Mouse (Mus musculus) right cerebral cortex, postnatal 4 days (tissue): Measurements from ENCODE around the gene Unc80.
"Not testable (repeated sequence)": the region's sequence is repeated elsewhere in the genome, so short reads cannot be mapped to it uniquely, and the experiment has no call there.

Source experiments
- DNase-seq: peaks from one replicate; pipeline ENCODE4 v3.0.0-alpha.2; 2022

The Unc80 gene

DNA sequence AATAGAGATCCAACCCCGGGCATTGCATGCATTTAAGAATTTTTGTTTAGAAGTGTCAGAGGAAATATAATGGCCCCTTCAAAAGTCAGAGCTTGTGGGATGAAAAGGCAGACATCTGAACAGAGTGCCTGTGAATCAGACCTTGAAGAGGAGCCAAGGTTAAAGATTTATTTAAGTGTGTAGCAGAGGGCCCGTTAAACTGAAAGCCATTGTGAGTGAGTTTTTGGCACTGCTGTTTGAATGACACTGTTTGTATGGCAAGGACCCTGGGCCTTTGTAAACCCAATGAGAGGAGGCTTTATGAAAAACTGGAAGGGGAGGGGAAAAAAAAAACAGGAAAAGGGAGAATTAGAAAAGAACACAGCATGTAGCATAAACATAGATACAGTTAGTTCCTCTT lies 170.0 kb downstream of the Unc80 start:
- no peak for DNase-seq

DNA sequence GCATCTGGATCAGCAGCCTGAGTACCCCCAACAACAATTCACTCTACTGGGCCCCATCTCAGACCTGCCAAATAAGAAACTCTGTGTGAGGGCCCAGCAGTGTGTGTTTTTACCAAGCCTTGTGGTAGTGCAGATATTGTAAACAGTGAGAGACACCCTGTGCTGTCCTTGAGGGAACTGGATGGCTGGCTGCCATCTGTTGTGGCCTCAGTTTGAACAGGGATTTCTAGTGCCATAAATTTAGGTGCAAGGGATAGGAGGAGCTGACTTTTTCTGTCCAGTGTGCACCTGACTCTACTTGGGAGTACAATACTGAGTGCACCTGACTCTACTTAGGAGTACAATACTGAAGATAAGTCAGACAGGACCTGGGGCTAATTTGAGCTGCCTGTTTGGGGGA lies 178.7 kb downstream of the Unc80 start:
- DNase-seq = no peak

DNA sequence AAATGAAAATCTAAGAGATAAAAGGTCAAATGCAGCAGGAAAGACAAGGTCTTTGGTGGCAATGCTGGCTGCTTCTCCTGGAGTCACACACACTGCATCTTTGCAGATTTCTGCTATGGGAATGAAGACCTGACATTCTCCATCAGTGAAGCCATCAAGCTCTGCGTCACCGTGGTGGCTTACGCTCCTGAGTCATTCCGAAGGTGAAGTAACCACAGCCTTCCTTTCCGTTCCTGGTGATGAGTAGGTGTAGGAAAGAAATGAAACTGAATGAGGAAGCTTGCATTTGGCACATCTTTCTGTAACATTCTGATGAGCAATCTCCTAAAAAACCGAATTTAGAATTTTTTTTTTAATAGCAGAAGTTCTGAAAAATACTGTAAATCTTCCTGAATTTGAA lies 181.4 kb downstream of the Unc80 start:
- DNase-seq = no peak

DNA sequence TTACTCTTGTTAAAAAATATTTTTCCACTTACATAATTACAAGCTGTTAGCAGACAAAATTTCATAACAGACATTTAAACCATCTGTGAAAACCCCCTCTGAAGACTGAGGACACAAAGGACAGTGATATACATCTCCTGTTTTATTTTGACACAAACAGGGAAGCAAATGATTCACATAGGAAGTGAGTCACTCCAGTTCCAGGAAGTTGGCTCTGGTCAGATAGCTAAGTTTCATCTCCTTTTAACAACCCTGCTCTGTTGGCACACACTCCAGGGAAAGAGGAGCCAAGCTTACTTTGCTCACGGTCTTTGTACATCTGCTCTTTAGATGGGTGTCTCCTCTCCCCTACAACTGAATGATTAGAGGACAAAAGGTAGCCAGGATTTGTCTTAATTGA lies 181.8 kb downstream of the Unc80 start:
- DNase-seq = no peak

DNA sequence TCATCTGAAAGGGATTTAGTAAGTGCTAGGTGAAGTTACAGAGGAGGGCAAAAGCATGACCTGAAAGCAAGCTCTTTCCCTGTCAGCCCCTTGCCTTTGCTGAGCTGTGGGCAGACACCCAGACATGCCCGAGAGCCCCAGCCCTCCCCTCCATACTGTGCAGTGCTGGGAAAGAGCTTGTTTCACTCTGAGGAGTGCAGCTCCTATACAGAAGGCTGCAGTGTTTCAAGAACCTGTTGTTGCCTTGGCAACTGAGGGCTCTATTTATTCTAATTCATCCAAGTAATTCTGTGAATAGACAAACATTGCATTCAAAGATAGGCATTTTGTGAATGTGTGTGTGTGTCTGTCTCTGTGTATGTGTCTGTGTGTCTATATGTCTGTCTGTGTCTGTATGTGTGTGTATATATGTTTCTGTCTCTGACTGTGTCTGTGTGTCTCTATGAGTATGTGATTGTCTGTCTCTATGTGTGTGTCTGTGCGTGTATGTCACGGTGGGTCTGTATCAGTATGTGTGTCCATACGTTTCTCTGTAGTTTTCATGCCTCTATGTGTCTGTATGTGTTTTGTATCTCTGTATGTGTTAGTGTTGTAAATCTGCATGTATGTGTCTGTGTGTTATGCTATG lies 187.1 kb downstream of the Unc80 start:
- peak; percentile 43 for DNase-seq

DNA sequence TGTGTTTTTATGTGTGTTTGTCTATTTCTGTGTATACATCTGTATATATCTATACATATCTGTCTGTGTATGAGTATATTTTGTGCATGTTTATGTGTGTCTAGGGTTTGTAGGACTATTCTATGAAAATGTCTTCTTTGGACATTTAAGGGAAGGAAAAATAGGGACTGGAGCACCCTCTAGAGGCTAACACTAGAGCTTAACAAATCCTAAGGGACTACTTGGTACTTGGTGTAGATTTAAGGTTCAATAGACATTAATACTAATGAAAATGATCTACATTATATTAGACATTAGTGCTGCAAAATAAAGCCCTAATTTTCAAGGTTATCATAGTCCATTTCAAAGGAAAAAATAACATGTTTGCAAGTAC lies 187.6 kb downstream of the Unc80 start:
- no peak for DNase-seq

DNA sequence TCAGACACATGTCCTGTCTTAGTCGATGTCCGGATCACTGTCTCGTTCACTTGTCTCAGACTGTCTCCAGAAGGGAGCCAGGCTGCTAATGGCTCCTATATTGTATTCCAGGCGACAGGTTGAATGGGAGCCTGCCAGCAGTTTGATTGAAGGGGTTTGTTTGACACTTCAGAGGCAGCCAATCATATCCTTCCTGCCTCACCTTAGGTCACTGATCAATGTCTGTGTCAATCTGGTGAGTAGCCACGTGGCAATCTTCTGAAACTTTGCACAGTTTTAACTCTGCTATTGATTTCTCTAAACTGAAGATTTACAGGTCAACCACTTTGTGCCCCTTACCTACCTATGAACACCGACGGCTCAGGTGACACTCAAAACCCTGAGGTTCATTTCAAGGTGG lies 203.3 kb downstream of the Unc80 start:
- DNase-seq = no peak

DNA sequence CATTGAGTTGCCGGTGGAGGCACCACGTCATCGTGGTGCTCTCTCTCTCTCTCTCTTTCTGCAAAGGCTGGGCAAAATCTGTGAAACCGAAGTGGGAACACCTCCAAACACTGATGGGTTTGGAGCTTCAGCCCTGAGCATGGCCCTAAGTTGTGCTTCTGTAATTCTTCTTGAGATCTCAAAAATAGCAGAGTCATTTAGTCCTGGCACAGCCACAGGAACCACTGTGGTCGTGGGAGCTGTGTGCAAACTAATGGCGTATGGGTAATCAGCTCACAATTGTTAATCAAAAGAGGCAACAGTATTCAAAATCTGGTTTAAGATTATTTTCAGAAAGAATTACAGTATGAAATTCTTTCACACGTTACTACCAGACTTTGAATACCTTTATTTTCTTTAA lies 204.6 kb downstream of the Unc80 start:
- no peak for DNase-seq

DNA sequence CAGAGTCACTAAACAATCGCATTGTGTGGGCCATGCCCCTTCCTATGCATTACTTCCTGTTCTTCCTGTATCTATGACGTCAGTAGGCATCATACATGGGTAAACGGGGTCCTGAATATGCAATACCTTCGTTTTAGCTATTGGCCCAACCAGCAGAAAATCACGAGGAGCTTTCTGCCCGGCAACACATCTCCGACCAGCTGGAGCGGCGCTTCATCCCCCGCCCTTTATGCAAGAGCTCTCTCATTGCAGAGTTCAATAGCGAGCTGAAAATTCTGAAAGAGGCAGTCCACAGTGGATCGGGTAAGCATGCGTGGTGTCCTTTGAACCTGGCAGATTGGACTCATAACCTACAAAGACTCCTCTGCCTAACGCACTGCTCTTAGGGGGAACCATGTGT lies 209.8 kb downstream of the Unc80 start:
- no peak for DNase-seq

DNA sequence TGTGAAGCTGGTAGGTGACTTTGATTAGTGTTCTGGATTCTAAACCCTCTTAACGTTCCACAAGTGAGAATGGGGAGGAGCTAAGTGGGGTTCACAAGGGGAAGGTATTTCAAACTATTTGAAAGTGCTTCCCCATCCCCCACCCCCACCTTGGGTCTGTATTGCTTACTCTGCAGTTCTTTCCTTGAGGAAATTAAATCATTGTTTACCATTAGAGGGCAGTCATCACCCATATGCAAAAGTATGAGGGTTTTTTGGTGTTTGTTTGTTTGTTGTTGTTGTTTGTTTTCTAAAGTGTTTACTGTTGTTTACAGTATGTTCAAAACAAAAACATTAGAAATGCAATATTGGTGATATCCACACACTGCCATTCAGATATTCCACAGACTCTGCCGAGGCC lies 210.5 kb downstream of the Unc80 start:
- DNase-seq = no peak

DNA sequence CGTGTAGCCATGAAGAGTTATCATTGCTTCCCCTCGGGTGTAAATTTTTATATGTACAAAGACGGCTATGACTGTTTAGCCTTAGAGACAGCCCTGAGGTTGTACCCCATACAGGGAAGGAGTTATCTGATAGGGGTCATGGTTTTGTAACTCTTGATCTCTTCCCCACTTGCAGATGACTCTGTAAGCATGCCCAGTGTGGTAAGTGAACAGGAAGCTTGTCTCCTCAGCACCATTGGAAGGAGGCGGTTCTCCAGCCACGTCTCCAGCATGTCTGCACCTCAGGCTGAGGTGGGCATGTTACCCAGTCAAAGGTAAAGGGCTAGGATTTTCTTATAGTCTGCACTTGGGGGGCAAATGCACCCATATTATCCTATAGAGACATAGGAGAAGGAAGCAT lies 214.8 kb downstream of the Unc80 start:
- no peak for DNase-seq

DNA sequence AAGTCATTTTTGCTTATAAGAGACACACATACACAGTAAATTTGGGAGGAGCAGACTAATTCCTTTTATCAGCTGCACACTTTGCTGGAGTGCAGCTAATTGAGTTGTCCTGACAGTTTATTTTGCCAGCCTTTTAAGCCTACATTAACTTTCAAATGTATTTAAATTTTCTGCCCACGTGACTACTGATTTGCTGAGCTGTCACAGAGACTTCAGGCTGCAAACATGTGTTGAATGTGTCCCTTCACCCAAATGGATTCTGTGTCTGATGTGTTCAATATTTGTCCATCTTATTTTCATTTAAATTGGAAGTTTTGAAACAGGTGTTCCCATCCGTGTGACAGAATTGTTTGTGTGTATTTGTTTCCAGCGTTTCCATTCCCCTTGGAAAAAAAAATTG lies 223.6 kb downstream of the Unc80 start:
- DNase-seq = no peak

DNA sequence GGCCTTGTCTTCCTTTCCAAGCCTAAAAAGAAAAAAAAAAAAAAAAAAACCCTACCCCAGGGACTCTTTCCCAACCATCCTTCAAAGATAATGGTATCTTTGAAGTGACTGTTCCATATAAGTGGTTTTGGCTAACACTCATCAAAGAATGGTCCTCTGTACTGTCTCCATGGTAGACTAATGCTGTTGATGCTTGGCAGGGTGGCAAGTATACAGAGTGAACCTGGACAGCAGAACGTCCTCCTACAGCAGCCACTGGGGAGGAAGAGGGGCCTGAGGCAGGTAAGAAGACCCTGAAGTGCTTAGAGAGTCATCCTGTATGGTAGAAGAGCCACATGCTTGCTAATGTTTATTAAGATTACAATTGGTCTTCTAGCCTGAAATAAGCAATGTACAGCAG lies 224.1 kb downstream of the Unc80 start:
- no peak for DNase-seq

DNA sequence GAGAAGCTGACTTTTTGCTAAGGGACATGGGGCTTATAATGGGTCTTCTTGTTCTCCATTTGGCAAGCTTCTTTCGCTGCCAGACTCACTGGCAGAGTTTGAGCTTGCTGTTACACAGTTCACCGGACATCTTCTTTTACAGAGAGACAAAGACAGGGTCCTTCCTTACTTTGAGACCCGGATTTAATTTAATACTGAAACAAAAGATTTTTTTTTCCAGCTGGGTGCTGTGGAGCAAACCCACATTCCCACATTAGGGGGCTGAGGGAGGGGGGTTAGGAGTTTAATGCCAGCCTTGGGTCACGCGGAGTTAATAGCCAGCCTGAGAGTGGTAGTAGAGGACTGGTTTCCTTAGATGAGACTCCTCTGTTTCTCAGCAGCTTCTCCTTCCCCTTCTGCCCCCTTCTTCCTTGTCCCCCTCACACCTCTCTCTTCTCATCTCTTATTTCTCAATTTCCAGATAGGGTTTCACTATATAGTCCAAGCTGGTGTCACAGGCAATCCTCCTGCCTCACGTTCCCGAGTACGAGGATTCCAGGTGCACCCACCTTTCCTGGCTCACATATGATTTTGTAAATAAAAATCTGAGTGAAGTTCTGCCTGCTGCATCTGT lies 224.7 kb downstream of the Unc80 start:
- no peak for DNase-seq

DNA sequence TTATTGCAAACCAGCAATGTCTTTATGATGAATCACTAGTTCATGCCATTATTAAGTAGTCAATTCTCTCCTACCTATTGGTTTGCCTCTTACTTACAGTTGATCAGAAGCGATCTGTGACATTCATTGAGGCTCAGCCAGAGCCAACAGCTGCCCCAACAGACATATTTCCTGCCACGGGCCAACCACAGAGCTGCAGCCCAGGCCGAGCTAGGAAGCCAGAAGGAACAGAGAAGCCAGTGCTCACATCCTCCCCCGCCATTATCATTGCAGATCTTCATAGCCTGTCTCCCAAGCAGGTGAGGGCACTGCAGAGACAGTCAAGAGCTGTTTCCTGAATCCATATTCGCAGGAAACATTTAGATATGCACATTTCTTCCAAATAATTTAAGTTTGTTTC lies 226.1 kb downstream of the Unc80 start:
- no peak for DNase-seq

DNA sequence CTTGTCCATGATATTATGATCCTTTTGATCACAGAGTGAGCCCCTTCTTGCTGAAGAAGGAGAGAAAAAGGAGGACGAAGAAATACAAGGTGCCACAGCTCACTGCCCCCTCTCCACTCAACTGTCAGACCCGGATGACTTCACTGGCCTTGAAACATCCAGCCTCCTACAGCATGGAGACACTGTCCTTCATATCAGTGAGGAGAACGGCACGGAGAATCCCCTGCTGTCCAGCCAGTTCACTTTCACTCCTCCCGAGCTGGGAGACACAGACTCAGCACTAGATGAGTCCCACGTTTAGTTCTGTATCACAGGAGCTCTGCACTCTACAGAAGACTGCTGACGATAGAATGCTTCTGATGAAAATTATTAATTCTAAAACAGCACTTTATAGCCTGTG lies 227.1 kb downstream of the Unc80 start:
- no peak for DNase-seq

DNA sequence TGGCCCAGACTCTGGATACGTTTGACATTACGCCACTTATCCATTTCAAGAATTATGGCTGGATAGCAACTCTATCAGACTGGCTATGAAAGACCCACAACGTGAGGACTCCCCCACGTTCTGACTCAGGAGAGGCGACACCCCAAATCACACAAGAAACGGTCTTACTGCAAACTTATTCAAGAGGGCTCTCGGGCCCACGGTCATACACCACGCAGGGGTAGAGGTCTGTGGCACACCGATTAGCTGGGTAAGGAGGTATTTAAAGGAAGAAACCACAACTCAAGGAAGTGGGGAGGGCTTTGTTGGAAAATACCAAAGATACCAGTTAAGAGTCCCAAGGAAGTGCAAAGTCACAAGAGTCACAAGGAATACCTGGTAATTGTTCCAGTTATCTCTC lies 231.5 kb downstream of the Unc80 start:
- DNase-seq = not testable (repeated sequence)

DNA sequence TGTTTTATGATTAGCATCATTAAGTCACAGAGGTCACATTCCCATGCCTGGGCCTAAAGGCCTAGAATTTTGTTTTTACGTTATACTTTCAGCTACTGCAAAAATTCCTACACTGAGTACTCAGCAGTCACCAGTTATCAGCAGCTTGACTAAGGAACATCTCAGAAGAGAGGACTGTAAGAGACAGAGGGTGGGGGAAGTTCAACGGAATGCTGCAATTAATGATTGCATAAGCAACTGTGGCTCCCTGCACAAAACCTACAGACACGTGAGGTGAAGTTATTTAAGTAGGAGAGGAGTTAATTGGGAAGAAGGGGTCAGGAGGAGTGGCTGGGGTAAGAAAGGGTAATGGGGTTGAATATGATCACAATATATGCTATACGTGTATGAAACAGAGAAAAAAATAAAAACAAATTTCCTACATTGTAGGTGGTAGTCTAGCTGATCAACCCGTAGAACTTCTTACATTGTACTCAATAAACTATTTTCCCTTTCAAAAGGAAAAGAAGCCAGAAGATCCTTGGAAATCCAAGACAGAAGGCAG lies 232.1 kb downstream of the Unc80 start:
- DNase-seq = no peak

DNA sequence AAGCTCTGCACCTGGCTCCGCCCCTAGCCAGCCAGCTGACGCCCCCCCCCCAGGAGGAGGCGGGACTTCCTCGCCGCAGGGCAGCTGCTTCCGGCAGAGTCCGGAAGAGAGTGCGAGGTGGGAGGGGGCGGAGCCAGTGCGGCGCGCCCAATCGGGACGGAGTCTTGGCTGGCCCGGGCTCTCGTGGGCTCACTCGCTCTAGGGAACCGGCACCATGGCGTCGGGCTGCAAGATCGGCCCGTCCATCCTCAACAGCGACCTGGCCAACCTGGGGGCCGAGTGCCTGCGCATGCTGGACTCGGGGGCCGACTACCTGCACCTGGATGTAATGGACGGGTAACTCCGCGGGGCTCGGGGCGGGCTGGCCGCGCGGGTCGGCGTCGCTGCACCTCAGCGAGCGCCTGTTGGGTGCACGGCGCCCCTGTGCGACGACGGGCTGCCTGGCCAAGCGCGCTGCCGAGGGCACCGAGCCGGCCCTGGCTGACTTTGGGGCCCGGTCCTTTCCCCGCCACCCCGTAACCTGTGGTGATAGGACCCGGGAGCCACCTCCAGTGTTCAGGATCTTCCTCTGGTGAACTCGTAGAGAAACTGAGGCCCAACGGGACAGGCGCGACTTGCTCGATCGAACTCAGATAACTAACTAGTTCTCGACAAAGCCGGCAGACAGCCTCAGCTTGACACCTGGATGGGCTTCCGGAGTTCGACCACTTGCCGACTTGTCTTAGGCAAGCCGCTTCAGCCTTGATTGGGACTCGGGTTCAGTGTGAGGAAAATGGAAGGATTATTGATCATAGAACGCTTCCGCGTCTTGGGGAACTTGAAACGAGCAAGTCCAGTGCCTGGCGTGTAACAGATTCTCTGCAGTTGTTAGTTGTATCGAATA lies 232.8 kb downstream of the Unc80 start, which contains the start of gene Rpe:
Rpe (plus strand) TSS at position 139 of the 883 bp plus-strand sequence.
- peak; percentile 90 for DNase-seq

DNA sequence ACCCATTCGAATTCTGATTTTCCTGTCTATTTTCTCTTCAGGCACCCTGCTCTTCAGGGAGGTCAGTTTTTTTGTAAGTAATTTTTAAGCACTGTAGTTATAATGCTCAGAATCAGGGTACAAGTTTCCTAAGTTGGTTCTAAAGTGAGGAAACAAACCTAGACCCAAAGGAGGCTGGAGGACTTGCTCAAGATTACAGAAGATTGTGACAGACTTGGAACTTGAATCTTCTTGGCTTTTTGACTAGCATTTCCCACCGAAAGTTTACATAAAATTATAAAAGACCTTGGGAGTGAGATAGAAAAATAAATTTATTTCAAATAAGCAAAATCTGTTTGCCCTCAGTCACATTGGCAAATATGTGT lies 233.4 kb downstream of the Unc80 start:
- no peak for DNase-seq

DNA sequence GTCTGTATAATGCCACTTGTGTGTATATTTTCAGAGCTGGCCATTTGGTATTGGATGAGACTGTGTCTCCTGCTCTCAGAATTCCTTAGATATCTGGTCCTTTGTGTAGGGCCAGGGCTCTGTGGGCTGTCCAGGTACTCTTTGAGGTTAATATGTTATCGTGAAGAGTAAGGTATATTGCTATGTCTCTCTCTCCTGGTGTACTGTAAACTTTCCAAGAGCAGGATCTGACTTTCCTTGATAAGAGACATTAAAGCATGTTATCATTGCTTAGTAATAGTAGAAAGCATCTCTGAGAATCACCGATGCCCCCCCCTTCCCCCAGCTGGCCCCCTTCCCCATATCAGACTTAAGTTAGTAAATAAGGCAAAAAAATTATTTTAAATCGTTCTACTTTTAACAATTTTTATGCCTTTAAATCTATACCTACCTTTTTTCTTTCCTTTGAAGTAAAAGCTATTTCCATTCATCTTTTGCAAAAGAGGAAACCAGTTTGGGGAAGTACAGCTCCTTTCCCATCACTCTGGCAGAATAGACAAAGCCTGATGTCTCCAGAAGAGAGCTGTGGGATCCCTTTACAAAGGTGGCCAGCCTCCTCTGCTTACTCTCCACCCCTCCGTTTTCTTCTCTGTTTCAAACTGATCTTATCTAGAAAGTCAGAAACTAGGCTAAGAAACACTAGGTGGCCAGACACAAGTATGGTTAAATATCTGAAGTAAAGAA lies 234.6 kb downstream of the Unc80 start:
- DNase-seq = no peak

DNA sequence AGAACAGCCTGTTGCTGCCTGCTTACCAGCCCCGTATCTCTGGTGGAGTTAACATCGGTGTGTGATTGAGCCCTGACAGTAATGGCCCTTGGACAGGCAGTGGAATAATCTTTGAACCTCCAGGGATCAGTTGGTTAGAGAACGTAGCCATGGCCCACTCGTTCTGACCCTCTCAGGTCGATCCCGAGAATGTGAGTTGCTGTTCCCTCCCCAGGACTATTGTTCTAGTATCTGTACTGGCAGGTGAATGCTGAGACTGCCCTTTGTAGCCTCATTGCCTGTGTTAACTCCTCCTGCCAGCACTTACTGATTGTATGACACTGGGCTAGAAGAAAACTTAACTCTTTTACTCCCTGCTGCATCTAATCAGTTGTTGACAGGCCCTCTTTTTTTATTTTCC lies 236.4 kb downstream of the Unc80 start:
- DNase-seq = no peak

DNA sequence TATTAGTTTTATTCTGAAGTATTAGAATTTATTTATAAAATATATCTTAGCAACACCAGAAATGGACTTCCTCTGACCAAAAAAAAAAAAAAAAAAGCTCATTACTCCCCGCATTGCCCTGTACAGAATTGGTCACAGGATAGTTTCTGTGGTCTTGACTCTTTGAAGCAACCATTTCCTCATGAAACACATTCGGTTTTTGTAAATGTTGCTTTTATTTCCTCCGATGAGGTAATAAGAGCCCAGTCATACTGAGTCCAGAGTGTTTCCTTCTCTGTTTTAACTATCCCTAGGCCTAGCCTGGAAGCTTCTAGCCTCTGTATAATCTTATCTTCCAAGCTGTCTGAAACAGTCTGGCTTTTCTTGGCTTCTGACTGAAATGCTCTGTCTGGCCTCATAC lies 244.7 kb downstream of the Unc80 start:
- DNase-seq = no peak
